Mouse (Mus musculus): ENCODE results near the gene Erbb3. TPM values are rescaled to one million over a fixed set of nuclear protein-coding genes. Genes with fewer than 3 reads are reported as not detected.

Erbb3 gene
- polyA plus RNA-seq, 1 experiment from 2014 or later, result 24.0 TPM

- Histone ChIP-seq H3K27ac (no peak overlapping the region), H3K9ac (no peak overlapping the region), H3K36me3 (no peaks in the 10 kb centered on the region), H3K4me3 (replicated peaks) (no peak overlapping the region), H3K4me2 (no peak overlapping the region), H3K9me3 (no peaks in the 10 kb centered on the region), H3K4me1 (peaks cover 4% of the 10 kb centered on the region; the same call in 1 of the 2 replicates), H3K27me3 (replicated peaks) (no peaks in the 10 kb centered on the region)
- 93% methylated on average over 1 of the region's 1 CpGs for WGBS
- no peak for ATAC-seq (ENCODE audit: insufficient read depth, low FRiP score, low read depth)
Measured at GRCm38 (mm10) chr10:128538340-128538870, 51.0 kb downstream of the Erbb3 start.

GRCm38 (mm10) chr10:128536266-128536940 is 53.0 kb downstream of the Erbb3 start:
- Histone ChIP-seq H3K9ac (no peak overlapping the region), H3K9me3 (no peaks in the 10 kb centered on the region), H3K4me2 (peak overlapping the region; percentile 50), H3K4me1 (peaks cover 4% of the 10 kb centered on the region; the same call in 1 of the 2 replicates), H3K27me3 (replicated peaks) (no peaks in the 10 kb centered on the region), H3K27ac (peak overlapping the region; percentile 67), H3K36me3 (no peaks in the 10 kb centered on the region), H3K4me3 (replicated peaks) (peak overlapping the region; percentile 22)
- ATAC-seq (ENCODE audit: insufficient read depth, low FRiP score, low read depth), result peak; percentile 93
- WGBS, result 14% methylated on average over 18 of the region's 18 CpGs

DNA sequence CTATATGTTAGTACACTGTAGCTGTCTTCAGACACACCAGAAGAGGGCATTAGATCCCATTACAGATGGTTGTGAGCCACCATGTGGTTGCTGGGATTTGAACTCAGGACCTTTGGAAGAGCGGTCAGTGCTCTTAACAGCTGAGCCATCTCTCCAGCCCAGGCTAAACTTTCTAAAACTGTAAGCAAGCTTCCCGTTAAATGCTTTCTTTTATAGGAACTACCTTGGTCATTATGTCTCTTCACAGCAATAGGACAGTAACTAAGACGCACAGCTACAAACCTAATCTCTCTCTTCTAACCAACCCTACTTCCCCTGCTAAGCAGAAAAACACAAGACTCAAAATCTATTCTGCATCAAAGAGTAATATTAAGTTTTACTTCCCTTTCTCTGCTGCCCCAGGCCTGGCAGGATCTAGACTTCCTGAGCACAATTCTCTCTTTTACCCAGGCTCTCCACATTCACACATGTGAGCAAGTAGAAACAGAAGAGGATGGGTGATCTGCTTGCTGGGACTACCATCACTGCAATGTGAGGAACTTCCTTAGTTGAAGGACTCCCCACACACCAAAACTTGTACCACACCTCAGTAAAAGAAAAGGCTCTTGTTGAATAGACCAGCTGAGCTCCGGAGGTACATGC is 53.7 kb downstream of the Erbb3 start:
- peak overlapping the region; percentile 22; the same call in 1 of the 2 replicates for H3K4me3 ChIP-seq (replicated peaks)
- WGBS, result 72% methylated on average over 4 of the region's 4 CpGs
- peak overlapping the region; percentile 67 for H3K27ac ChIP-seq
- H3K27me3 ChIP-seq (replicated peaks), result no peaks in the 10 kb centered on the region
- H3K36me3 ChIP-seq, result no peaks in the 10 kb centered on the region
- peaks cover 4% of the 10 kb centered on the region; the same call in 1 of the 2 replicates for H3K4me1 ChIP-seq
- H3K9ac ChIP-seq, result no peak overlapping the region
- peak overlapping the region; percentile 50 for H3K4me2 ChIP-seq
- no peaks in the 10 kb centered on the region for H3K9me3 ChIP-seq
- ATAC-seq (ENCODE audit: insufficient read depth, low FRiP score, low read depth), result peak; percentile 23; the same call in 1 of the 2 replicates

DNA sequence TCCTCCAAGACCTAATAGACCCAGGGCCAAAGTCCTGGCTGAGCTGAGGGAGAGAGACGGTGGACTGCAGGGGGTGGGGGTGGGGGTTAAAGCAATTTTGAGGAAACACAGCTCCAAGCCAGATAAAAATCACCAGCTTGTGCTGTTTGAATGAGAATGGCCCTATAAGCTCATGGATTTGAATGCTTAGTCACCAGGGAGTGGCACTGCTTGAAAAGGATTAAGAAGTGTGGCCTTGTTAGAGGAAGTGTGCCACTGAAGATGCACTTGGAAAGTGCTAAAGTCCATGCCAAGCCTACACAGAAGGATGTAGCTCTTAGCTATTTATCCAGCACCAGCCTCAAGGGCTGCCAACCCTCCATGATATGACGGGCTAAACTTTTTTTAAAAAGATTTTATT is 54.2 kb downstream of the Erbb3 start:
- Histone ChIP-seq H3K36me3 (no peaks in the 10 kb centered on the region), H3K27ac (no peak overlapping the region), H3K9me3 (no peaks in the 10 kb centered on the region), H3K27me3 (replicated peaks) (no peaks in the 10 kb centered on the region), H3K4me3 (replicated peaks) (no peak overlapping the region), H3K4me1 (peaks cover 4% of the 10 kb centered on the region; the same call in 1 of the 2 replicates), H3K4me2 (no peak overlapping the region), H3K9ac (no peak overlapping the region)
- WGBS, result 56% methylated on average over 2 of the region's 2 CpGs
- ATAC-seq (ENCODE audit: insufficient read depth, low FRiP score, low read depth), result no peak

- H3K27ac ChIP-seq, result peak overlapping the region; percentile 60
Measured at GRCm38 (mm10) chr10:128526366-128527356, 62.8 kb downstream of the Erbb3 start.

GRCm38 (mm10) chr10:128525671-128526308 is 63.7 kb downstream of the Erbb3 start, which contains the start of gene Esyt1:
Esyt1 (minus strand) TSS chr10:128525871.
- Histone ChIP-seq H3K4me2 (peak within 1 kb of the TSS; percentile 98), H3K36me3 (peaks cover 4% of the 10 kb centered on the region; the same call in 1 of the 2 replicates), H3K4me1 (peaks cover 10% of the 10 kb centered on the region; the same call in 1 of the 2 replicates), H3K27ac (peak within 1 kb of the TSS; percentile 90), H3K27me3 (replicated peaks) (no peaks in the 10 kb centered on the region), H3K9ac (peak within 1 kb of the TSS; percentile 95), H3K4me3 (replicated peaks) (peak within 1 kb of the TSS; percentile 92), H3K9me3 (no peaks in the 10 kb centered on the region)
- WGBS, result under 1% methylated on average over 37 of the region's 37 CpGs
- ATAC-seq (ENCODE audit: insufficient read depth, low FRiP score, low read depth), result peak; percentile 98

More at GRCm38 (mm10) chr10:128526366-128527356, 62.8 kb downstream of the Erbb3 start:
- no peaks in the 10 kb centered on the region; the same call in 1 of the 2 replicates for H3K36me3 ChIP-seq
- H3K9ac ChIP-seq, result no peak overlapping the region
- ATAC-seq (ENCODE audit: insufficient read depth, low FRiP score, low read depth), result no peak
- H3K9me3 ChIP-seq, result no peaks in the 10 kb centered on the region
- H3K27me3 ChIP-seq (replicated peaks), result no peaks in the 10 kb centered on the region
- 31% methylated on average over 28 of the region's 28 CpGs for WGBS
- peak overlapping the region; percentile 98 for H3K4me2 ChIP-seq
- H3K4me3 ChIP-seq (replicated peaks), result peak overlapping the region; percentile 92
- H3K4me1 ChIP-seq, result peaks cover 10% of the 10 kb centered on the region; the same call in 1 of the 2 replicates

DNA sequence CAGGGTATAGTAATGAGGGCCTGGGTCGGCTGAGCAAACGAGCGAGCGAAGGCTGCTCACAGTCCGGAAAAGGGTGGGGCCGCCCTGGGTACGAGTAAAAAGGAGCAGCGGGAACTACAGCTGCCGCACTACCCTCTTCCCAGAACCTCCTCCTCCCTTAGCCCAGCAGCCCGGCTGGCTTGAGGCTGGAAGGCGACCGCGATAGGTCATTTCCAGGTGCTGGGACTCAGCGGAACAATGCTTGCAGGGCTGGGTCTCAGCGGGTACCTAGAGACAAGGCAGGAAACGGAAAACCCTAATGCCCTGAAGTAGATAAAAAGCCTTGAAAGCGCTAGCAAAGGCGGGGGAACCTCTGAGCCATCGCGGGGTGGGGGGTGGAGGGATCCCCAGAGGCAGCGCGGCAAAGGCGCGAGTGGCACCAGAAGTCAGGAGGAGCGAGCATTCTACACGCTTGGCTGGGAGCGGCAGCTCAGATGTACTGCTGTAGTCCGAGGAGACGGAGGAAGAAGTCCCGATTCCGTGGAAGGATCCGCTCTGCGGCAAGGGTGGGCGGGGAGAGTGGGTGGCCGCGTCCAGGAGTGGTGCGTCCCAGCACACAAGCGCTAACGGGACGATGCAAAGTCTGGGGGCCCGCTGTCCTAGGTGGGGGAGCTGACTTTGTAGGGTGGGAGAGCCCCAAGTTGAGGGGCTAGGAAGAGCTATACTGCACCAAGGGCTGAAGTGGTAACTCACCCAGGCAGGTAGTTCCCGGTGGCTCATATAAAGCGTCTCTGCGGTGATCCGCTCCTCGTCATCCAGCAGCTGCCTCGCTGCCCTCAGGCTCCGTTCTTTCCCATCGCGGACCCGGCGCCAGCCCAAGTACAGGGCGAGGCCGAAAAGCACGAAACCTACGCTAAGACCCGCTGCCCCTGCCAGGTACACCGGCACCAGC is 64.5 kb downstream of the Erbb3 start:
- Histone ChIP-seq H3K9ac (peak overlapping the region; percentile 95), H3K36me3 (peaks cover 10% of the 10 kb centered on the region; the same call in 1 of the 2 replicates), H3K27ac (peak overlapping the region; percentile 90), H3K4me1 (peaks cover 10% of the 10 kb centered on the region; the same call in 1 of the 2 replicates), H3K27me3 (replicated peaks) (no peaks in the 10 kb centered on the region), H3K9me3 (no peaks in the 10 kb centered on the region), H3K4me3 (replicated peaks) (peak overlapping the region; percentile 92), H3K4me2 (peak overlapping the region; percentile 98)
- peak; percentile 17 for ATAC-seq (ENCODE audit: insufficient read depth, low FRiP score, low read depth)
- under 1% methylated on average over 58 of the region's 58 CpGs for WGBS

- H3K36me3 ChIP-seq, result peaks cover 11% of the 10 kb centered on the region; the same call in 1 of the 2 replicates
- peak overlapping the region; percentile 98 for H3K4me2 ChIP-seq
- H3K27me3 ChIP-seq (replicated peaks), result no peaks in the 10 kb centered on the region
- H3K4me1 ChIP-seq, result peaks cover 10% of the 10 kb centered on the region; the same call in 1 of the 2 replicates
- peak overlapping the region; percentile 92 for H3K4me3 ChIP-seq (replicated peaks)
- H3K9ac ChIP-seq, result peak overlapping the region; percentile 95; the same call in 1 of the 2 replicates
- H3K9me3 ChIP-seq, result no peaks in the 10 kb centered on the region
- 31% methylated on average over 11 of the region's 11 CpGs for WGBS
- peak overlapping the region; percentile 90; the same call in 1 of the 2 replicates for H3K27ac ChIP-seq
- no peak for ATAC-seq (ENCODE audit: insufficient read depth, low FRiP score, low read depth)
Measured at GRCm38 (mm10) chr10:128524111-128524731, 65.2 kb downstream of the Erbb3 start.

GRCm38 (mm10) chr10:128522351-128522750 is 67.1 kb downstream of the Erbb3 start:
- Histone ChIP-seq H3K9ac (no peak overlapping the region), H3K36me3 (peaks cover 18% of the 10 kb centered on the region; the same call in 1 of the 2 replicates), H3K4me1 (peaks cover 10% of the 10 kb centered on the region; the same call in 1 of the 2 replicates), H3K27me3 (replicated peaks) (no peaks in the 10 kb centered on the region), H3K27ac (no peak overlapping the region), H3K4me2 (no peak overlapping the region), H3K9me3 (no peaks in the 10 kb centered on the region), H3K4me3 (replicated peaks) (no peak overlapping the region)
- no peak for ATAC-seq (ENCODE audit: insufficient read depth, low FRiP score, low read depth)
- WGBS, result 78% methylated on average over 6 of the region's 6 CpGs
